Mouse (Mus musculus) left cerebral cortex, adult 9 months (tissue): Measurements from ENCODE around the gene Itpripl1.
"Not testable (repeated sequence)": the region's sequence is repeated elsewhere in the genome, so short reads cannot be mapped to it uniquely, and the experiment has no call there.

ENCODE experiments used
- DNase-seq, 2 experiments: peaks; one replicate each; pipeline ENCODE4 v3.0.0; 2022; ENCODE audit warnings: low spot score in 2 of 2

Gene Itpripl1

DNA sequence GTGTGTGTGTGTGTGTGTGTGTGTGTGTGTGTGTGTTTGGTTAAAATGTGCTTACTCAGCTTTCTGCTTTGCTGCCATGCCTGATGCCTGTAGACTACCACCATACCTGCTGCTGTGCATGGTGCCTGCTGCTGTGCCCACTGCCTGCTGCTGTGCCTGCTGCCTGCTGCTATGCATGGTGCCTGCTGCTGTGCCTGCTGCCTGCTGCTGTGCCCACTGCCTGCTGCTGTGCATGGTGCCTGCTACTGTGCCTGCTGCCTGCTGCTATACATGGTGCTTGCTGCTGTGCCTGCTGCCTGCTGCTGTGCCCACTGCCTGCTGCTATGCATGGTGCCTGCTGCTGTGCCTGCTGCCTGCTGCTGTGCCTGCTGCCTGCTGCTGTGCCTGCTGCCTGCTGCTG, 53.1 kb downstream of the Itpripl1 start:
- DNase-seq = not testable (repeated sequence)
